Mouse (Mus musculus): ENCODE measurements around the gene Ppp4c. TPM values are rescaled to one million over a fixed set of nuclear protein-coding genes. Genes with fewer than 3 reads are reported as not detected.

Gene Ppp4c
- polyA plus RNA-seq (2017; shearing (Covaris generic)) = 333 TPM

DNA sequence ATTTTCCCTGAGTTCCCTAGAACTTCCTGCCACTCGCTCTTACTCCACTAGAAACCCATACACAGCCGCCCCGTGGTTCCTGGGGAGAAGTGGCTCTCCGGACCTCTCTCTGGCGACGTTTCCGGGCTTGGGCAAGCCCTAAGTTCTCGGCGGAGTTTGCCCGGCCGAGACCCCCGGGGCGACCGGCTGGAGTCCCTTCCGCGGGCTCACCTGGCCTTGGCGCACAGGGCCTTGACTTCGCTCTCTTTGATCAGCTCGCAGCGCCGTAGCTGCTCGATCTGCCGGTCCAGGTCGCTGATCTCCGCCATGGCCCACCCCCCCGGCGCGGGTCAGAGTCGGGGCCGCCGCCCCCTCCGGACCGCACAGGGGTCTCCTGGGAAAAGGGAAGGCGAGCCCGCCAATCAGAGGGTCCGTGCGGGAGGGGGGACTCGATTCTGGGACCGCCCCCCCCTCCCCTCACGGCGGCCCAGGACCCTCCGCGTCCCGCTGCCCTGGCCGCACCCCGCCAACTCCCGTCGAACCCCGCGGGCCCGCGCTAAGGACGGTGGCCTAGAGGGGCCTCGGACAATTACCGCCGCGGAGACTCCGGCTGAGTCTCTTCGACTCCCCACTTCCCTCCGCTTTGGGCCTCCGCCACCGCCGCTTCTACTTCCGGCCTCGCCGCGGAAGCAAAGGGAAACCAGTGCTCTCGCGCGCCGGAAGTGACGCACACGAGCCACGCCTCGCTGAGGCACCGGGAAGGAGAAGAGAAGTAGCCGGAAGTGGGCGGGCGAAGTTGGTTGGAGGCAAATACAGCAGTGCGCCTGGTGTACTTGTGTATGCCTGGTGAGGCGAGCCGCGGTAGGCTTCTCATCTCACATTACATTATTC is at the start of gene Ppp4c:
Gene Ppp4c (minus strand): TSS at position 646 of the 870 bp plus-strand sequence.

DNA sequence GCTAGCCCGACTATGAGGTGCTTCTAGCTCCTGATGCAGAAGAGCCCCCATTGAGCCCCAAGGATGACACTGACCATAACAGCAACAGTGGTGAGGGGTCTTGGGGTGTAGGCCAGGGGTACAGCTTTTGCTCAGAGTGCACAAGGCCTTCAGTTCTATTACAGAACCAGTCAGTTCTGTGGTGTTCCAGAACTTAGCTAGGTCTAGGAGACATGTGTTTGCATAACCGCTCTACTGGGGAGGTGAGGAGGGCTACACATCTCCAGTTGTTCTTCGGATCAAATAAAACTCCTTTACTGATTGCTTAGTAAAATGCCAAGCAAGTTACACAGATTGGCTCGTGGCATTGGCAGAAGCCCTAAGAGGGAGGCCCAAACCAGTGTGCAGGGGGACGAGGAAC is 39.2 kb upstream of the Ppp4c start, which contains the start of gene 4930451I11Rik:
Gene 4930451I11Rik (minus strand): TSS at position 101 of the 400 bp plus-strand sequence.

DNA sequence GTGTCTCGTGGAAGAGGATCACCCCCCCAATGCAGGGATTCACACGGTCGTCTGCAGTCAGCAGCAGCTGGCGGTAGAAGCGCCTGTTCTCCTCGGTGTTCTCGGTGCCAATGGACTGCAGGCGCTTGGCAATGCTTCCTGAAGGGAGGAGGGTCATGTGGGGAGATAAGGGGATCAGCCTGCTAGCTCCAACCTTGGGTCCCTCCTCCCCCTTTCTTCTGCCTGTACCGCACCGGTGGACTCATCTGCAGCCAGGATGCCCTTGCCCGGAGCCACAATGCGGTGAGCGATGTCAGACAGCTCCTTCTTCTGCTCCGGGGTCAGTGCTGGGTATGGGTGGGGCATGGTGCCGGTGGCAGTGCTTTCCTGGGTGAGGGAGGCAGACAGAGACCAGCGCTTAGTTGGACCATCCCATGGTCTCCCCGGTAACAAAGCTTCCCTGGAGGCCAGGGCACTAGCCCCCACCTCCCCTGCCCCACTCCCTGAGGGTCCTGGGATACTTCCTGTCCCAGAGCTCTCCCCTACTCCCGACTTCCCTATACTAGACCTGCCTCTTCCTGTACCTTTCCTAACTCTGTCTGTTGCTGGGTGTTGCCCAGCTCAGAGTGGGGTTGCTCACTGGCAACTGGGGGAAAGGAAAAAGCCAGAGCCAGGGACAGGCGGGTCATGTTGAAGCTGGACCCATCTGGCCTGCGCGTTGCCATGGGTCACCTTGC is 5.3 kb upstream of the Ppp4c start, which contains the start of gene Fam57b:
Gene Fam57b (plus strand): TSS at position 258 of the 716 bp plus-strand sequence.

DNA sequence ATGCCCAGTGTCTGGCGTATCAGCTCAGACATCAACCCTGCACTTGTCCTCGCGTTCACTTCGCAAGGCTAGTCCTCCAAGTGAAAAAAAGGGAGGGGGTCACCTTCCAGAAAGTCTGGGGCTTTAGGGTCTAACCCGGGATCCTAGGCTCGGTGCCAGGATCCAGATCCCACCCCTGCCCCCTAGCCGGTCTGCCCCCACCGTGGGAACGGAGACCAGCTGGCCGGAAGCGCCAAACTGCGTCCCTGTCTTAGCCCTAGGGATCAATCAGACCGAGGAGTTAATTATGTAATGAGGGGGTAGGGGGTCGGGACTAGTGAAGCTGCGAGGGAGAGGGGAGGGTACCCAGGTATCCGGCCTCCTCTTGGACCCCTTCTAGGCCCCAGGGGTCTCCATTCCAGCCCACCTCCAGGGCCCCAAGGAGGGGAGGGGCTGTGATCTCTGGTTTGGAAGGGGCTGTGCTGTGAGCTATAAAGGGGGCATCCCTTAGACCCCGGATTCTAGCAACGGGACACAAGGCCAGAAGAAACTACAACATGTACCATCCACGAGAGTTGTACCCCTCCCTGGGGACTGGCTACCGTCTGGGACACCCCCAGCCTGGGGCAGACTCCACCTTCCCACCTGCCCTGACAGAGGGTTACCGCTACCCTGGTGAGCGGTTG is 11.2 kb downstream of the Ppp4c start, which contains the start of gene Tbx6:
Gene Tbx6 (plus strand): TSS at position 513 of the 665 bp plus-strand sequence.

DNA sequence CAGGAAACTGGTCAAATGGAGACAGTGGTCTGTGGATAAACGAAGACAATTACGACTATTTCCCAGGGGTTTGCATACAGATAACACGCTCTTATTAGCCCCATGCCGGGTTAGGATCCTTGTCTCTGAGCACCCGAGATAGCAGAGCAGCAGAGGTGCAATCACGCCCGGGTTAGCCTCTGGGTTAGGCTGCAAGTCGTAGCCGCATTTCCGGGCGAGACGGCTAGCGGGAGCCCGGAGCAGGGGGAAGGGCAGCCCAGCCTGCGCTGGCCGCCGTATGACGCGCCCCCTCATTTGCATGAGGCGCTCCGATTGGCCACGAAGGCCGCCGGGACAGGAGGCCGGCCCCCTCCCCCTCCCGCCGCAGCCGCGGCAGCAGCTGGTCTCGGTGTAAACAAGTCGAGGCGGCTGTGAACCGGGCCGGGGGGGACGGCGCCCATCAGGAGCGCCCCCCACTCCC is 15.7 kb downstream of the Ppp4c start, which contains the start of gene Ypel3:
Gene Ypel3 (plus strand): TSS at position 358 of the 460 bp plus-strand sequence.

DNA sequence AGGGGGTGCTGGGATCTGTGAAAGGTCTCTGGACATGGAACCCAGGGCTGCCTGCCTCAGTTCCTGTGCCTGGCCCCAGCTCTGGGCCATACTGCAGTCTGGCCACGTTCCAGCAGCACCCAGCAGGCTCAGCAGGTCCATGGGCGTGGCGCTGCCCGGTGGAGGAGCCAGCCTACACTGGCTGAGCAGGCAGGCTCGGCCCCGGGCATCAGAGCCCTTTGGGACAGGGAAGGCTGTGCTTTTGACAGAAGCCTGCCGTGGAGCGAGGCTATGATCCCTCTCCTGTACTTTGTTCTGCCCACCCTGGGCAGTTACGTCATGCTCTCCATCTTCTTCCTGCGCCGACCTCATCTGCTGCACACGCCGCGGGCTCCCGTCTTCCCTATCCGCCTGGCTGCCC is 26.1 kb downstream of the Ppp4c start, which contains the start of gene Gdpd3:
Gene Gdpd3 (plus strand): TSS at position 134 of the 400 bp plus-strand sequence.

DNA sequence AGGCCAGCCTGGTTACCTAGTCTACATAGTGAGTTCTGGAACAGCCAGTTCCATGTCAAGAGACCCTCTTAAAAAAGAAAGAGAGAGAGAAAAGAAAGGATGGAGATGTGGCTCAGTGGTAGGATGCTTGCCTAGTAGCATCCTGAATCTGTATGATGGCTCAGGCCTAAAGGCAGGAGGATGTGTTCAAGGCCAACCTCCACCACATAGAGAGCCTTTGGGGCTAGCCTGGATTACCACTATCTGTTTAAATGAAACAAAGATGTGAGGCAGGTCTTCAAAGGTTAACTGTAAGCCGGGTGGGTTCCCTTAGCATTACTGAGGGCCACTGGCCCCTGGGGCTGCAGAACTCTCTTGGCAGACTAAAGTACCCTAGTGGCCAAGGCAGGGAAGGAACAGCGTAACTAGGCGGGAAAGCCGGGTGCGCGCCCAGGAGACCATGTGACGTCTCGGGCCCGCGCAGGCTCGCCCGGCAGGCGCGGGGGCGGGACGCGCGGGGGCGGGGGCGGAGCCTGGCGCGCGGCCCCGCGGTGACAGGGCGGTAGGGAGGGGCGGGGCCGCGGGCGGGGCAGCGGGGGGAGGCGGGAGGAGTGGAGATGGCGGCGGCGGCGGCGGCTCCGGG is 33.1 kb downstream of the Ppp4c start, which contains the start of gene Mapk3:
Gene Mapk3 (plus strand): TSS at position 552 of the 622 bp plus-strand sequence.

Other genes with a start within 250 kb of the Ppp4c start
- 238 TPM for gene Eif3c, start 226.1 kb downstream of the Ppp4c start, polyA plus RNA-seq (2017; shearing (Covaris generic))
- gene Apobr, start 207.6 kb downstream of the Ppp4c start, polyA plus RNA-seq (2017; shearing (Covaris generic)) = 3.2 TPM
- gene Cln3, start 206.7 kb downstream of the Ppp4c start, polyA plus RNA-seq (2017; shearing (Covaris generic)) = 109 TPM
- not detected for gene Il27, start 197.6 kb downstream of the Ppp4c start, polyA plus RNA-seq (2017; shearing (Covaris generic))
- gene Nupr1, start 161.6 kb downstream of the Ppp4c start, polyA plus RNA-seq (2017; shearing (Covaris generic)) = not detected
- gene Sgf29, start 143.2 kb downstream of the Ppp4c start, polyA plus RNA-seq (2017; shearing (Covaris generic)) = 132 TPM
- gene Sult1a1, start 116.1 kb downstream of the Ppp4c start, polyA plus RNA-seq (2017; shearing (Covaris generic)) = 1.4 TPM
- gene Bola2, start 97.1 kb downstream of the Ppp4c start, polyA plus RNA-seq (2017; shearing (Covaris generic)) = 153 TPM
- gene Slx1b, start 96.7 kb downstream of the Ppp4c start, polyA plus RNA-seq (2017; shearing (Covaris generic)) = 10.8 TPM
- gene Coro1a, start 84.7 kb downstream of the Ppp4c start, polyA plus RNA-seq (2017; shearing (Covaris generic)) = 3,709 TPM
- 37.7 TPM for gene Mapk3, start 32.9 kb downstream of the Ppp4c start, polyA plus RNA-seq (2017; shearing (Covaris generic))
- 1.9 TPM for gene Gdpd3, start 26.2 kb downstream of the Ppp4c start, polyA plus RNA-seq (2017; shearing (Covaris generic))
- 201 TPM for gene Ypel3, start 15.5 kb downstream of the Ppp4c start, polyA plus RNA-seq (2017; shearing (Covaris generic))
- gene Tbx6, start 11.0 kb downstream of the Ppp4c start, polyA plus RNA-seq (2017; shearing (Covaris generic)) = 4.0 TPM
- gene Fam57b, start 5.2 kb upstream of the Ppp4c start, polyA plus RNA-seq (2017; shearing (Covaris generic)) = not detected
- not detected for gene 4930451I11Rik, start 39.1 kb upstream of the Ppp4c start, polyA plus RNA-seq (2017; shearing (Covaris generic))
- not detected for gene Doc2a, start 54.9 kb upstream of the Ppp4c start, polyA plus RNA-seq (2017; shearing (Covaris generic))
- gene Hirip3, start 69.5 kb upstream of the Ppp4c start, polyA plus RNA-seq (2017; shearing (Covaris generic)) = 10.6 TPM
- 113 TPM for gene Ino80e, start 69.9 kb upstream of the Ppp4c start, polyA plus RNA-seq (2017; shearing (Covaris generic))
- 53.3 TPM for gene Taok2, start 92.2 kb upstream of the Ppp4c start, polyA plus RNA-seq (2017; shearing (Covaris generic))
- gene Tmem219, start 130.4 kb upstream of the Ppp4c start, polyA plus RNA-seq (2017; shearing (Covaris generic)) = 58.9 TPM
- 9.7 TPM for gene Kctd13, start 136.4 kb upstream of the Ppp4c start, polyA plus RNA-seq (2017; shearing (Covaris generic))
- 0.19 TPM for gene Asphd1, start 157.1 kb upstream of the Ppp4c start, polyA plus RNA-seq (2017; shearing (Covaris generic))
- gene Sez6l2, start 158.1 kb upstream of the Ppp4c start, polyA plus RNA-seq (2017; shearing (Covaris generic)) = 0.66 TPM
- gene Cdipt, start 183.4 kb upstream of the Ppp4c start, polyA plus RNA-seq (2017; shearing (Covaris generic)) = 326 TPM
- 2.2 TPM for gene Cdiptos, start 183.6 kb upstream of the Ppp4c start, polyA plus RNA-seq (2017; shearing (Covaris generic))
- 51.3 TPM for gene Mvp, start 222.1 kb upstream of the Ppp4c start, polyA plus RNA-seq (2017; shearing (Covaris generic))
- 2.1 TPM for gene Pagr1b, start 224.0 kb upstream of the Ppp4c start, polyA plus RNA-seq (2017; shearing (Covaris generic))
- 148 TPM for gene Pagr1a, start 224.9 kb upstream of the Ppp4c start, polyA plus RNA-seq (2017; shearing (Covaris generic))
- 28.1 TPM for gene Gm42742, start 228.6 kb upstream of the Ppp4c start, polyA plus RNA-seq (2017; shearing (Covaris generic))
- 17.3 TPM for gene Prrt2, start 228.7 kb upstream of the Ppp4c start, polyA plus RNA-seq (2017; shearing (Covaris generic))
- gene Maz, start 234.5 kb upstream of the Ppp4c start, polyA plus RNA-seq (2017; shearing (Covaris generic)) = 19.6 TPM
- gene Kif22, start 250.0 kb upstream of the Ppp4c start, polyA plus RNA-seq (2017; shearing (Covaris generic)) = 11.8 TPM